11 mouse cellular contexts compared by ENCODE assay signal in genomic region chr2:131188311-131188710, GRCm38 (mm10). TPM values are rescaled to one million over a fixed set of nuclear protein-coding genes. Genes with fewer than 3 reads are reported as not detected.
DNase-seq lines count a peak whose midpoint lies in the region; ATAC-seq lines count a peak whose summit lies in the region.
"Had no signal": no experiment of that assay in that cellular context is flagged by ENCODE, and none has a peak within 500 bp of the region (broad histone marks: within the 10 kb centered on the region; RNA-seq: fewer than 3 reads in every experiment).

No protein-coding gene starts in this region.

- WGBS in kidney, embryonic 16.5 days: 93% methylated on average over 5 of the region's 5 CpGs
- WGBS in embryonic facial prominence, embryonic 10.5 days: 94% methylated on average over 5 of the region's 5 CpGs
- 93% methylated on average over 5 of the region's 5 CpGs for WGBS in hindbrain, embryonic 14.5 days
- 91% methylated on average over 5 of the region's 5 CpGs for WGBS in midbrain, embryonic 12.5 days

- DNase-seq in kidney, postnatal 14 days: no peak
- DNase-seq in embryonic facial prominence, embryonic 10.5 days (ENCODE audit: low spot score): no peak
- no peak for DNase-seq in hindbrain, embryonic 14.5 days (ENCODE audit: low spot score)
- DNase-seq in embryo, embryonic 10.5 days (ENCODE audit: low spot score): no peak
- DNase-seq in adrenal gland, postnatal 36 days: no peak
- DNase-seq in left cerebral cortex, adult 8-10 months (ENCODE audit: low spot score in 2 of 2): no peak
- DNase-seq: kidney, adult 18-20 months; lung, postnatal 14 days; retina, postnatal 1 day had no signal

- no peak for ATAC-seq in kidney, embryonic 16.5 days (ENCODE audit: low FRiP score, low TSS enrichment)
- ATAC-seq in hindbrain, embryonic 14.5 days (ENCODE audit: low FRiP score): no peak
- ATAC-seq in midbrain, embryonic 12.5 days (ENCODE audit: low FRiP score, low read depth): no peak

- peak overlapping the region; percentile 89; the same call in 1 of the 2 replicates for H3K4me2 ChIP-seq in kidney, embryonic 16.5 days (replicated peaks; ENCODE audit: low read depth, low read length)
- peak overlapping the region; percentile 61; the same call in 1 of the 2 replicates for H3K4me2 ChIP-seq in hindbrain, embryonic 14.5 days (replicated peaks)
- H3K4me2 ChIP-seq in midbrain, embryonic 12.5 days (replicated peaks): peak overlapping the region; percentile 76

- H3K9ac ChIP-seq in kidney, embryonic 16.5 days (replicated peaks; ENCODE audit: low read length): no peak overlapping the region
- no peak overlapping the region for H3K9ac ChIP-seq in hindbrain, embryonic 14.5 days
- peak overlapping the region; percentile 82; the same call in 1 of the 2 replicates for H3K9ac ChIP-seq in midbrain, embryonic 12.5 days (replicated peaks)

- no peaks in the 10 kb centered on the region for H3K27me3 ChIP-seq in kidney, embryonic 16.5 days (ENCODE audit: insufficient read depth, low read length)
- peaks cover 8% of the 10 kb centered on the region; the same call in 1 of the 2 replicates for H3K27me3 ChIP-seq in embryonic facial prominence, embryonic 10.5 days (replicated peaks; ENCODE audit: low read depth, poor library complexity, severe bottlenecking)
- H3K27me3 ChIP-seq in hindbrain, embryonic 14.5 days (ENCODE audit: control insufficient read depth, insufficient read depth, low read length): no peaks in the 10 kb centered on the region
- H3K27me3 ChIP-seq in midbrain, embryonic 12.5 days: no peaks in the 10 kb centered on the region

- no peak overlapping the region for H3K4me3 ChIP-seq in kidney, embryonic 16.5 days (ENCODE audit: low read length)
- H3K4me3 ChIP-seq in embryonic facial prominence, embryonic 10.5 days: peak overlapping the region; percentile 76
- no peak overlapping the region for H3K4me3 ChIP-seq in hindbrain, embryonic 14.5 days (replicated peaks; ENCODE audit: low read length)
- H3K4me3 ChIP-seq in midbrain, embryonic 12.5 days: peak overlapping the region; percentile 54

- peaks cover 20% of the 10 kb centered on the region for H3K36me3 ChIP-seq in kidney, embryonic 16.5 days (ENCODE audit: insufficient read depth, low read length)
- H3K36me3 ChIP-seq in embryonic facial prominence, embryonic 10.5 days (replicated peaks): peaks cover 30% of the 10 kb centered on the region
- peaks cover 4% of the 10 kb centered on the region for H3K36me3 ChIP-seq in hindbrain, embryonic 14.5 days (replicated peaks; ENCODE audit: control insufficient read depth, insufficient read depth)
- H3K36me3 ChIP-seq in midbrain, embryonic 12.5 days: peaks cover 17% of the 10 kb centered on the region

- peaks cover 30% of the 10 kb centered on the region for H3K4me1 ChIP-seq in kidney, embryonic 16.5 days (ENCODE audit: insufficient read depth, low read length)
- H3K4me1 ChIP-seq in embryonic facial prominence, embryonic 10.5 days: peaks cover 58% of the 10 kb centered on the region
- peaks cover 29% of the 10 kb centered on the region for H3K4me1 ChIP-seq in hindbrain, embryonic 14.5 days (replicated peaks; ENCODE audit: control insufficient read depth, insufficient read depth, low read length)
- H3K4me1 ChIP-seq in midbrain, embryonic 12.5 days: peaks cover 51% of the 10 kb centered on the region

- no peaks in the 10 kb centered on the region for H3K9me3 ChIP-seq in kidney, embryonic 16.5 days (ENCODE audit: low read length)
- H3K9me3 ChIP-seq in embryonic facial prominence, embryonic 10.5 days: no peaks in the 10 kb centered on the region
- no peaks in the 10 kb centered on the region for H3K9me3 ChIP-seq in hindbrain, embryonic 14.5 days (ENCODE audit: control insufficient read depth, low read length)
- H3K9me3 ChIP-seq in midbrain, embryonic 12.5 days: no peaks in the 10 kb centered on the region

- H3K27ac ChIP-seq in kidney, embryonic 16.5 days (ENCODE audit: low read length): no peak overlapping the region
- peak overlapping the region; percentile 93; the same call in 1 of the 2 replicates for H3K27ac ChIP-seq in embryonic facial prominence, embryonic 10.5 days (replicated peaks)
- H3K27ac ChIP-seq in hindbrain, embryonic 14.5 days: no peak overlapping the region
- no peak overlapping the region for H3K27ac ChIP-seq in midbrain, embryonic 12.5 days (replicated peaks)

RNA-seq across cellular contexts. Expression of gene Spef1, which starts 1.2 kb away (rescaled TPM):
- 3.3 and 4.7 TPM in 2 replicates for polyA plus RNA-seq in kidney, embryonic 16.5 days (2015; fragmentation: Nextera tagmentation; extraction: Ambion mirVana)
- polyA plus RNA-seq in embryonic facial prominence, embryonic 10.5 days (2016; fragmentation: Nextera tagmentation; extraction: Ambion mirVana): 3.2 TPM in 2 replicates
- 11.5 and 11.8 TPM in 2 replicates for polyA plus RNA-seq in hindbrain, embryonic 14.5 days (2014; fragmentation: Nextera tagmentation; extraction: Ambion mirVana)
- 9.0 and 9.7 TPM in 2 replicates for polyA plus RNA-seq in midbrain, embryonic 12.5 days (2016; fragmentation: Nextera tagmentation; extraction: Ambion mirVana)
- 1 to 10 TPM; 4.9 to 6.1 TPM for total RNA-seq in adrenal gland, postnatal 36 days (2021)
- 1 to 10 TPM; 7.4 to 8.3 (median 8.1) TPM for total RNA-seq in left cerebral cortex, adult 8-10 months (2022)

RNA-seq across cellular contexts. Expression of gene Cdc25b, which starts 1.6 kb away (rescaled TPM):
- 73.8 and 87.0 TPM in 2 replicates for polyA plus RNA-seq in kidney, embryonic 16.5 days (2015; fragmentation: Nextera tagmentation; extraction: Ambion mirVana)
- 50.0 and 52.6 TPM in 2 replicates for polyA plus RNA-seq in embryonic facial prominence, embryonic 10.5 days (2016; fragmentation: Nextera tagmentation; extraction: Ambion mirVana)
- 26.9 and 27.6 TPM in 2 replicates for polyA plus RNA-seq in hindbrain, embryonic 14.5 days (2014; fragmentation: Nextera tagmentation; extraction: Ambion mirVana)
- polyA plus RNA-seq in midbrain, embryonic 12.5 days (2016; fragmentation: Nextera tagmentation; extraction: Ambion mirVana): 107 and 111 TPM in 2 replicates
- 1 to 10 TPM; 5.5 to 5.7 TPM for total RNA-seq in adrenal gland, postnatal 36 days (2021)
- total RNA-seq in left cerebral cortex, adult 8-10 months (2022): 10 to 100 TPM; 18.3 to 21.9 (median 19.1) TPM

RNA-seq across cellular contexts. Expression of gene Cenpb, which starts 8.4 kb away (rescaled TPM):
- 9.7 and 10.1 TPM in 2 replicates for polyA plus RNA-seq in kidney, embryonic 16.5 days (2015; fragmentation: Nextera tagmentation; extraction: Ambion mirVana)
- polyA plus RNA-seq in embryonic facial prominence, embryonic 10.5 days (2016; fragmentation: Nextera tagmentation; extraction: Ambion mirVana): 7.4 and 7.6 TPM in 2 replicates
- 9.3 and 10.3 TPM in 2 replicates for polyA plus RNA-seq in hindbrain, embryonic 14.5 days (2014; fragmentation: Nextera tagmentation; extraction: Ambion mirVana)
- 16.2 and 17.4 TPM in 2 replicates for polyA plus RNA-seq in midbrain, embryonic 12.5 days (2016; fragmentation: Nextera tagmentation; extraction: Ambion mirVana)
- total RNA-seq in adrenal gland, postnatal 36 days (2021): 10 to 100 TPM; 60.0 to 68.2 TPM
- 10 to 100 TPM; 73.8 to 80.9 (median 75.8) TPM for total RNA-seq in left cerebral cortex, adult 8-10 months (2022)

RNA-seq across cellular contexts. Expression of gene Ap5s1, which starts 18.6 kb away (rescaled TPM):
- polyA plus RNA-seq in kidney, embryonic 16.5 days (2015; fragmentation: Nextera tagmentation; extraction: Ambion mirVana): 30.2 and 30.9 TPM in 2 replicates
- polyA plus RNA-seq in embryonic facial prominence, embryonic 10.5 days (2016; fragmentation: Nextera tagmentation; extraction: Ambion mirVana): 23.3 and 25.3 TPM in 2 replicates
- polyA plus RNA-seq in hindbrain, embryonic 14.5 days (2014; fragmentation: Nextera tagmentation; extraction: Ambion mirVana): 32.1 and 39.7 TPM in 2 replicates
- 25.6 and 28.7 TPM in 2 replicates for polyA plus RNA-seq in midbrain, embryonic 12.5 days (2016; fragmentation: Nextera tagmentation; extraction: Ambion mirVana)
- total RNA-seq in adrenal gland, postnatal 36 days (2021): 10 to 100 TPM; 14.0 to 21.1 TPM
- total RNA-seq in left cerebral cortex, adult 8-10 months (2022): 10 to 100 TPM; 23.9 to 28.5 (median 26.2) TPM

RNA-seq across cellular contexts. Expression of gene 1700037H04Rik, which starts 28.4 kb away (rescaled TPM):
- 98.2 and 101 TPM in 2 replicates for polyA plus RNA-seq in kidney, embryonic 16.5 days (2015; fragmentation: Nextera tagmentation; extraction: Ambion mirVana)
- 115 and 119 TPM in 2 replicates for polyA plus RNA-seq in embryonic facial prominence, embryonic 10.5 days (2016; fragmentation: Nextera tagmentation; extraction: Ambion mirVana)
- polyA plus RNA-seq in hindbrain, embryonic 14.5 days (2014; fragmentation: Nextera tagmentation; extraction: Ambion mirVana): 87.3 and 88.5 TPM in 2 replicates
- 92.2 and 98.3 TPM in 2 replicates for polyA plus RNA-seq in midbrain, embryonic 12.5 days (2016; fragmentation: Nextera tagmentation; extraction: Ambion mirVana)
- total RNA-seq in adrenal gland, postnatal 36 days (2021): 100 to 1,000 TPM in 1 of 2 experiments, 10 to 100 TPM in 1; 83.7 to 125 TPM
- total RNA-seq in left cerebral cortex, adult 8-10 months (2022): 10 to 100 TPM; 84.5 to 96.9 (median 92.6) TPM

Comparison
In these comparisons a context has a peak if more than half of its experiments do, and no peak if none do; other contexts are left out.
1. H3K4me3 ChIP-seq: peak in embryonic facial prominence, embryonic 10.5 days (single experiment) and midbrain, embryonic 12.5 days (single experiment); none in kidney, embryonic 16.5 days (single experiment) and hindbrain, embryonic 14.5 days (single experiment).
2. Peak in every context shown above with its lines, with median percentiles within 50 percentile points of each other: H3K4me2 ChIP-seq.